Mouse (Mus musculus) CH12.LX (cell line): ENCODE data around the gene Gm17268.

ENCODE experiments used
- CHD1 ChIP-seq: IDR thresholded peaks from 2 replicates; pipeline ENCODE4 v1.6.1; 2012; ENCODE audit warnings: low read depth, low read length, improper control_type of control experiment, inconsistent platforms
- CTCF ChIP-seq, 2 experiments: IDR thresholded peaks in 1 of 2; conservative IDR thresholded peaks in 1 of 2; 2 replicates each; pipeline ENCODE4 v1.5.1; 2011 to 2012; ENCODE audit warnings: low read depth in 2 of 2, low read length in 2 of 2, improper control_type of control experiment in 1 of 2, inconsistent platforms in 1 of 2, mild to moderate bottlenecking in 1 of 2, moderate library complexity in 1 of 2
- EP300 ChIP-seq: IDR thresholded peaks from 2 replicates; pipeline ENCODE4 v1.6.1; 2011; ENCODE audit warnings: low read length, improper control_type of control experiment
- JUND ChIP-seq: conservative IDR thresholded peaks from 2 replicates; pipeline ENCODE4 v1.6.1; 2011; ENCODE audit warnings: low read depth, low read length, improper control_type of control experiment
- MAX ChIP-seq: IDR thresholded peaks from 2 replicates; pipeline ENCODE4 v1.6.1; 2011; ENCODE audit warnings: low read length, improper control_type of control experiment
- NELFE ChIP-seq: IDR thresholded peaks from 2 replicates; pipeline ENCODE4 v1.6.1; 2011; ENCODE audit warnings: low read depth, low read length, improper control_type of control experiment
- NRF1 ChIP-seq: IDR thresholded peaks from 2 replicates; pipeline ENCODE4 v1.6.1; 2014; ENCODE audit warnings: low read depth, mild to moderate bottlenecking, inconsistent platforms, low read length, improper control_type of control experiment, moderate library complexity
- POLR2A ChIP-seq: IDR thresholded peaks from 2 replicates; pipeline ENCODE4 v1.6.1; 2011; ENCODE audit warnings: low read depth, mild to moderate bottlenecking, improper control_type of control experiment, low read length

DNA sequence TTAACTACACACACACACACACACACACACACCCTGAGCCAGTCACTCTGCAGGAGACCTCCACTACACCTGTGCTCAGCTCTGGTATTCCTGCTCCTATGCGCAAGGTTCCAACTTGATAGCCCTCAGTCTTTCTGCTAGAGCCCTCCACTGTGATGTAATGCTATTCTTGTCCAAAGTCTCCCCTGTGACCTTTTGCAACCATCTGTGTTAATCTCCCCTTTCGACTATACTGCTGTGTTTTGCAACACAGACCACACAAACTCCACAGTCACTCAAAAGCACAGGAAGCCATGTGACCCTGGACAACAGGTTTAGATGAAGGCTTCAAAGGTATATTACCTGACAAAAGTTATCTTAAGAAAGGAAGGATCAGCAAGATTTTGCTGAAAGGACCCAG, 25.1 kb upstream of the Gm17268 start:
- TF ChIP-seq EP300 (no peak), MAX (no peak), CTCF (conservative IDR thresholded peaks at IDR 0.05 in 1 of 2, IDR thresholded peaks at IDR 0.05 in 1 of 2; ENCODE audit: low read depth in 2 of 2, low read length in 2 of 2) (no peak), POLR2A (no peak), JUND (no peak), NRF1 (no peak), NELFE (no peak), CHD1 (no peak)
